Mouse (Mus musculus): ENCODE results near the gene Galnt18. TPM values are rescaled to one million over a fixed set of nuclear protein-coding genes. Genes with fewer than 3 reads are reported as not detected.
A peak's percentile ranks its signal among the peaks of the same experiment; 100 is the strongest.

Gene Galnt18
- polyA plus RNA-seq, 1 experiment = 21.9 TPM

GRCm38 (mm10) chr7:111563316-111564110 lies 216.3 kb downstream of the Galnt18 start:
- WGBS = 59% methylated on average over 9 of the region's 9 CpGs
- Histone ChIP-seq H3K4me3 (replicated peaks; ENCODE audit: insufficient read depth, low read depth, low read length) (no peak overlapping the region), H3K4me1 (ENCODE audit: control insufficient read depth, insufficient read depth, low read length) (peaks cover 5% of the 10 kb centered on the region; the same call in 1 of the 2 replicates), H3K27me3 (ENCODE audit: control insufficient read depth, insufficient read depth, low read length) (no peaks in the 10 kb centered on the region), H3K27ac (ENCODE audit: insufficient read depth, low read length) (no peak overlapping the region)
- no peak for TF ChIP-seq CTCF (IDR thresholded peaks at IDR 0.05; ENCODE audit: borderline replicate concordance, insufficient read depth, low read depth, low read length)
- no peak for TF ChIP-seq POLR2A (IDR thresholded peaks at IDR 0.05; ENCODE audit: borderline replicate concordance, insufficient read depth, low read length)
- no peak for DNase-seq

GRCm38 (mm10) chr7:111560097-111560496 lies 219.7 kb downstream of the Galnt18 start:
- H3K4me3 ChIP-seq (replicated peaks; ENCODE audit: insufficient read depth, low read depth, low read length) = no peak overlapping the region
- TF ChIP-seq CTCF (IDR thresholded peaks at IDR 0.05; ENCODE audit: borderline replicate concordance, insufficient read depth, low read depth, low read length) (peak; percentile 10; the same call in 1 of the 2 replicates), POLR2A (IDR thresholded peaks at IDR 0.05; ENCODE audit: borderline replicate concordance, insufficient read depth, low read length) (no peak)
- WGBS = 85% methylated on average over 3 of the region's 3 CpGs
- H3K27ac ChIP-seq (ENCODE audit: insufficient read depth, low read length) = no peak overlapping the region
- no peak for DNase-seq
- peaks cover 5% of the 10 kb centered on the region; the same call in 1 of the 2 replicates for H3K4me1 ChIP-seq (ENCODE audit: control insufficient read depth, insufficient read depth, low read length)
- H3K27me3 ChIP-seq (ENCODE audit: control insufficient read depth, insufficient read depth, low read length) = no peaks in the 10 kb centered on the region

- no peak for TF ChIP-seq POLR2A (IDR thresholded peaks at IDR 0.05; ENCODE audit: borderline replicate concordance, insufficient read depth, low read length)
- TF ChIP-seq CTCF (IDR thresholded peaks at IDR 0.05; ENCODE audit: borderline replicate concordance, insufficient read depth, low read depth, low read length) = no peak
- Histone ChIP-seq H3K4me3 (replicated peaks; ENCODE audit: insufficient read depth, low read depth, low read length) (no peak overlapping the region), H3K4me1 (ENCODE audit: control insufficient read depth, insufficient read depth, low read length) (peaks cover 5% of the 10 kb centered on the region; the same call in 1 of the 2 replicates), H3K27ac (ENCODE audit: insufficient read depth, low read length) (no peak overlapping the region), H3K27me3 (ENCODE audit: control insufficient read depth, insufficient read depth, low read length) (no peaks in the 10 kb centered on the region)
- no peak for DNase-seq
- 52% methylated on average over 3 of the region's 3 CpGs for WGBS
Observed at GRCm38 (mm10) chr7:111559011-111559410, 220.8 kb downstream of the Galnt18 start.

- Histone ChIP-seq H3K4me3 (replicated peaks; ENCODE audit: insufficient read depth, low read depth, low read length) (no peak overlapping the region), H3K4me1 (ENCODE audit: control insufficient read depth, insufficient read depth, low read length) (no peaks in the 10 kb centered on the region), H3K27ac (ENCODE audit: insufficient read depth, low read length) (no peak overlapping the region), H3K27me3 (ENCODE audit: control insufficient read depth, insufficient read depth, low read length) (no peaks in the 10 kb centered on the region)
- TF ChIP-seq CTCF (IDR thresholded peaks at IDR 0.05; ENCODE audit: borderline replicate concordance, insufficient read depth, low read depth, low read length) (no peak), POLR2A (IDR thresholded peaks at IDR 0.05; ENCODE audit: borderline replicate concordance, insufficient read depth, low read length) (no peak)
- WGBS = 97% methylated on average over 1 of the region's 1 CpGs
- no peak for DNase-seq
Observed at GRCm38 (mm10) chr7:111550987-111551386, 228.8 kb downstream of the Galnt18 start.

- Histone ChIP-seq H3K27ac (ENCODE audit: insufficient read depth, low read length) (no peak overlapping the region), H3K4me3 (replicated peaks; ENCODE audit: insufficient read depth, low read depth, low read length) (no peak overlapping the region), H3K27me3 (ENCODE audit: control insufficient read depth, insufficient read depth, low read length) (no peaks in the 10 kb centered on the region), H3K4me1 (ENCODE audit: control insufficient read depth, insufficient read depth, low read length) (no peaks in the 10 kb centered on the region)
- TF ChIP-seq POLR2A (IDR thresholded peaks at IDR 0.05; ENCODE audit: borderline replicate concordance, insufficient read depth, low read length) (no peak), CTCF (IDR thresholded peaks at IDR 0.05; ENCODE audit: borderline replicate concordance, insufficient read depth, low read depth, low read length) (no peak)
- DNase-seq = peak; percentile 12 to 39
- WGBS = 49% methylated on average over 10 of the region's 10 CpGs
Observed at GRCm38 (mm10) chr7:111547069-111547468, 232.7 kb downstream of the Galnt18 start.

GRCm38 (mm10) chr7:111545614-111546013 lies 234.2 kb downstream of the Galnt18 start:
- Histone ChIP-seq H3K4me3 (replicated peaks; ENCODE audit: insufficient read depth, low read depth, low read length) (no peak overlapping the region), H3K27me3 (ENCODE audit: control insufficient read depth, insufficient read depth, low read length) (no peaks in the 10 kb centered on the region), H3K27ac (ENCODE audit: insufficient read depth, low read length) (no peak overlapping the region), H3K4me1 (ENCODE audit: control insufficient read depth, insufficient read depth, low read length) (no peaks in the 10 kb centered on the region)
- TF ChIP-seq CTCF (IDR thresholded peaks at IDR 0.05; ENCODE audit: borderline replicate concordance, insufficient read depth, low read depth, low read length) (no peak), POLR2A (IDR thresholded peaks at IDR 0.05; ENCODE audit: borderline replicate concordance, insufficient read depth, low read length) (no peak)
- DNase-seq = no peak
- 97% methylated on average over 1 of the region's 1 CpGs for WGBS

GRCm38 (mm10) chr7:111537946-111538345 lies 241.8 kb downstream of the Galnt18 start:
- 81% methylated on average over 6 of the region's 6 CpGs for WGBS
- H3K4me1 ChIP-seq (ENCODE audit: control insufficient read depth, insufficient read depth, low read length) = no peaks in the 10 kb centered on the region
- H3K27ac ChIP-seq (ENCODE audit: insufficient read depth, low read length) = no peak overlapping the region
- H3K4me3 ChIP-seq (replicated peaks; ENCODE audit: insufficient read depth, low read depth, low read length) = no peak overlapping the region
- no peaks in the 10 kb centered on the region for H3K27me3 ChIP-seq (ENCODE audit: control insufficient read depth, insufficient read depth, low read length)
- no peak for DNase-seq
- TF ChIP-seq POLR2A (IDR thresholded peaks at IDR 0.05; ENCODE audit: borderline replicate concordance, insufficient read depth, low read length) = no peak

- DNase-seq = no peak
- no peaks in the 10 kb centered on the region for H3K27me3 ChIP-seq (ENCODE audit: control insufficient read depth, insufficient read depth, low read length)
- 64% methylated on average over 8 of the region's 8 CpGs for WGBS
- H3K4me3 ChIP-seq (replicated peaks; ENCODE audit: insufficient read depth, low read depth, low read length) = no peak overlapping the region
- TF ChIP-seq POLR2A (IDR thresholded peaks at IDR 0.05; ENCODE audit: borderline replicate concordance, insufficient read depth, low read length) (no peak), CTCF (IDR thresholded peaks at IDR 0.05; ENCODE audit: borderline replicate concordance, insufficient read depth, low read depth, low read length) (no peak)
- no peak overlapping the region for H3K27ac ChIP-seq (ENCODE audit: insufficient read depth, low read length)
- H3K4me1 ChIP-seq (ENCODE audit: control insufficient read depth, insufficient read depth, low read length) = no peaks in the 10 kb centered on the region
Observed at GRCm38 (mm10) chr7:111534826-111535405, 244.9 kb downstream of the Galnt18 start.
